Mouse (Mus musculus): ENCODE measurements around the gene Saysd1.
"Not testable (repeated sequence)": the region's sequence is repeated elsewhere in the genome, so short reads cannot be mapped to it uniquely, and the experiment has no call there.

Gene Saysd1

GRCm38 (mm10) chr14:20032016-20032737, 106.2 kb downstream of the Saysd1 start:
- DNase-seq, result peak; percentile 10 to 13

GRCm38 (mm10) chr14:20029606-20030005, 108.7 kb downstream of the Saysd1 start:
- no peak for DNase-seq

DNA sequence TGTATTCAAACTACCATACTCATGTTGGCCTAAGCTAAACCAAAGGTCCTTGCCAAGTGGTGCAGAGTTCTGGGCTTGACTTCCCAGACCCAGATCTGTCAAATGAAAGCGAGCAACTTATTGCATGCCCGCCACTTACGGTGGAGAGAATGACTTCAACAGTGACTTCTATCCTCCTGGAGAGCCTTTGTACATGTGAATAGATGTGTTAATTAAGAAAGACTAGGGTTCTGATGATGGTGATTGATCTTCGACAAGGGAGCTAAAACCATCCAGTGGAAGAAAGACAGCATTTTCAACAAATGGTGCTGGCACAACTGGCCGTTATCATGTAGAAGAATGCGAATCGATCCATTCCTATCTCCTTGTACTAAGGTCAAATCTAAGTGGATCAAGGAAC, 110.9 kb downstream of the Saysd1 start:
- DNase-seq, result not testable (repeated sequence)
